Mouse (Mus musculus): Measurements from ENCODE around the gene Ttc26. TPM values are rescaled to one million over a fixed set of nuclear protein-coding genes. Genes with fewer than 3 reads are reported as not detected.
"Not testable (repeated sequence)": the region's sequence is repeated elsewhere in the genome, so short reads cannot be mapped to it uniquely, and the experiment has no call there.

The Ttc26 gene
- polyA plus RNA-seq, 1 experiment from 2014 or later: 4.6 TPM

DNA sequence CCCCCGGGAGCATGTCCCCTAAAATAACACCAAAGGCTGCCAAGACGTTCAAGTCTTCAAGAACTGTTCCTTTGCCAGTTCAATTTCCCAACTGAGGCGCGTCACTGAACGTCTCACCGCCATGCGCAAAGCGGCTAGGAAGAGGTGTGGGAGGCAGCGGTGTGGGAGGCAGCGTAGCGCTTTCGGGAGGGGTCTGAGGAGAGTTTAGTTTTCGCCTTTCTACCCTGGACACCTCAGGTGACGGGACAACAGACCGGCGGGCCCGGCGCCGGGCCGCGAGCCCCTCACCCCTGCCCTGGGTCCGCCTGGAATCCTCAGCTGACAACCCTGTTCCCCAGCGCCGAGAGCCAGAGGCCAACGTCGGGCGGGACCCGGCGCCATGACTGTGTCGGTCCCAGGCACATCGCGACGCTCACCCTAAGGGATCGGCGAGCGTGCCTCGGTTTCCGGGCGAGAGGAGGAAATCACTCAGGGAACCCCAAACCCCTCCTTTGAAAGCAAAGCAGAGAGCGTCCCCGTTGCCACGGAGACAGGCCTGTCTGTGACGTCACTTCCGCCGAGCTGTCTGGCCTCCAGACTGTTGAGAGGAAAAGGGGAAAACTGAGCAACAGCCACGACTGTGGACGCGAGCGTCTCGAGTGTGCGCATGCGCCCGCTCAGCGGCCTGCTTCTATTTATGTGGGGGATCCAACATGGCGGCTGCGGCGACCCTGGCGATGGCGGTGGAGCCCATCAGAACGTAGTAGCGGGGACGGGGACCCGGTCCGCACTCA, 52.2 kb downstream of the Ttc26 start, which contains the start of gene Ubn2:
Ubn2 (plus strand) TSS at position 690 of the 773 bp plus-strand sequence.
- no peaks in the 10 kb centered on the region for H3K36me3 ChIP-seq (ENCODE audit: control insufficient read depth, insufficient read depth, low read length)
- H3K4me2 ChIP-seq (ENCODE audit: low read length): peak within 1 kb of the TSS; percentile 64
- peak; percentile 98 for ATAC-seq
- under 1% methylated on average over 64 of the region's 64 CpGs for WGBS
- H3K4me1 ChIP-seq (ENCODE audit: control insufficient read depth, insufficient read depth, low read depth, low read length): peaks cover 16% of the 10 kb centered on the region
- no peaks in the 10 kb centered on the region for H3K27me3 ChIP-seq (replicated peaks; ENCODE audit: control insufficient read depth, insufficient read depth, low read length)
- H3K27ac ChIP-seq (ENCODE audit: low read depth, low read length): peak within 1 kb of the TSS; percentile 99
- no peaks in the 10 kb centered on the region for H3K9me3 ChIP-seq (ENCODE audit: control insufficient read depth, low read length)
- H3K9ac ChIP-seq (ENCODE audit: low read depth, low read length): peak within 1 kb of the TSS; percentile 96
- H3K4me3 ChIP-seq (ENCODE audit: low read length): peak within 1 kb of the TSS; percentile 99

DNA sequence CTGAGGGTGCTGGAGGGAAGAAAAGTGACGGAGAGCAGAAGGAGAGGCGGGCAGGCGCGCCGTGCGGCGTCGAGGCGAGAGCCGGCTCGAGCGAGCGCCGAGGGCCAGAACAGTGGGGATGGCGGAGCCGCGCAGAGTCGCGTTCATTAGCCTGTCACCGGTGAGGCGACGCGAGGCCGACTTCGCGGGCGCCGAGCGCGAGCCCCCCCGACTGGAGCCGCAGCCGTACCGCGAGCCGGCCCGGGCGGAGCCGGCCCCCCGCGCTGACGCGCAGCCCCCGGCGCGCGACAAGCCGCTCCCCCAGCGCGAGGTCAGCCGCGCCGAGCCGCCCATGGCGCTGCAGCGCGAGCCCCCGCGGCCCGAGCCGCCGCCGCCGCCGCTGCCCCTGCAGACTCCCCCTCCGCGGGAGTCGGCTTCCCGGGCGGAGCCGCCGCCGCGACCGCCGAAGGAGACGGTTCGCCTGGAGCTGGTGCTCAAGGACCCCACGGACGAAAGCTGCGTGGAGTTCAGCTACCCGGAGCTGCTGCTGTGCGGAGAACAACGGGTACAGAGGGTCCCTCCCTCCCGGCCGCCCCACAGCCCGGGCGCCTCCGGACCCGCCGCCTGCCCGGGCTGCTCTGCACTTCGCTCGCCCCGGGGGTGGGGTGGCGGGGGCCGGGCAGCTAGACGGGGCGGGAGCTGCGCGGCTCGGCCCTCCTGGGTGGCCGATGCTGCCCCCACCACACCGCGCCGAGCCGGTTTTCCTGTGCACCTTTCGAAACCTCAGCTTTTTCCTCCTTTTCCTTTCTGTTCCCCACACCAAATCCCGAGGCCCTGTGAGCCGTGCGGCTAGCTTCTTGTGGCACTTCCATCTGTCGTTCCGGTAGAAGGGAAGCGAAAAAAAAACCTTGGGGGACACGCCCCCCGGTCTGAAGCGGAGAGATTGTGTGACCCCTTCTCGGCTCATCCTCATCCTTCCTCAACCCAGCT, 53.1 kb downstream of the Ttc26 start:
- H3K36me3 ChIP-seq (ENCODE audit: control insufficient read depth, insufficient read depth, low read length): no peaks in the 10 kb centered on the region
- no peaks in the 10 kb centered on the region for H3K9me3 ChIP-seq (ENCODE audit: control insufficient read depth, low read length)
- H3K27me3 ChIP-seq (replicated peaks; ENCODE audit: control insufficient read depth, insufficient read depth, low read length): no peaks in the 10 kb centered on the region
- peak overlapping the region; percentile 99 for H3K27ac ChIP-seq (ENCODE audit: low read depth, low read length)
- peak overlapping the region; percentile 99 for H3K4me3 ChIP-seq (ENCODE audit: low read length)
- peak overlapping the region; percentile 64 for H3K4me2 ChIP-seq (ENCODE audit: low read length)
- ATAC-seq: peak; percentile 75
- under 1% methylated on average over 65 of the region's 118 CpGs for WGBS
- peaks cover 16% of the 10 kb centered on the region for H3K4me1 ChIP-seq (ENCODE audit: control insufficient read depth, insufficient read depth, low read depth, low read length)
- H3K9ac ChIP-seq (ENCODE audit: low read depth, low read length): peak overlapping the region; percentile 96

DNA sequence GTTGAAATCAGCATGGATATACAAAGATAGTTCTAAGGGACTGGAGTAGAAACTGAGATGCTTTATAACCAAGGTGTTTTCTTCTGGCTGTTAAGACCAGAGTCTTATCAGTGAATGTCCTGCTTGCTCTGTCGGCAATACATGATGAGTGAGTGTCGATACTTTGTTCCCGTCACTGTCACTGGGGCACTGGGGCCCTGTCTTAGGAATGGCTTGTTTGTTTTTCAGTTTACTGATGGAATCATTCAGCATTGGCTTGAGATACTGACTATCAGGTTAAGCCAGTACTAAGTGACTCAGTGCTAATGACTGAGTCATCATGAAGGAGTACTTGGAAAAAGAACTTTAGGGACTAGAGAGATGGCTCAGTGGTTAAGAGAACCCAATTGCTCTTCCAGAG, 62.6 kb downstream of the Ttc26 start:
- Histone ChIP-seq H3K36me3 (ENCODE audit: control insufficient read depth, insufficient read depth, low read length) (peaks cover 9% of the 10 kb centered on the region), H3K27me3 (replicated peaks; ENCODE audit: control insufficient read depth, insufficient read depth, low read length) (no peaks in the 10 kb centered on the region), H3K9ac (ENCODE audit: low read depth, low read length) (no peak overlapping the region), H3K27ac (ENCODE audit: low read depth, low read length) (no peak overlapping the region), H3K9me3 (ENCODE audit: control insufficient read depth, low read length) (no peaks in the 10 kb centered on the region), H3K4me3 (ENCODE audit: low read length) (no peak overlapping the region), H3K4me1 (ENCODE audit: control insufficient read depth, insufficient read depth, low read depth, low read length) (no peaks in the 10 kb centered on the region), H3K4me2 (ENCODE audit: low read length) (no peak overlapping the region)
- WGBS: 96% methylated on average over 3 of the region's 3 CpGs
- ATAC-seq: no peak

DNA sequence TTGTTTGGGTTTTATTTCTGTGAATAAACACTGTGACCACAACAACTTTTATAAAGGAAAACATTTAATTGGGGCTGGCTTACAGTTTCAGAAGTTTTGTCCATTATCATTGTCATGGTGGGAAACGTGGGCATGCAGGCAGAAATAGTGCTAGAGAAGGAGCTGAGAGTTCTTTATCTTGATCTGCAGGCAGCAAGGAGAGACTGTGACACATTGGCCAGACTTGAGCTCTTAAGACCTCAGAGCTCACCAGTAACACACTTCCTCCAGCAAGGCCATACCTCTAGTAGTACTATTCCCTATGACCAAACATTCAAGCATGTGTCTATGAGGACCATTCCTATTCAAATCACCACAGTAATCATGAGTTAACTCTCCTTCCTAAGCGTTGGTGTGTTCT, 67.0 kb downstream of the Ttc26 start:
- no peak for ATAC-seq

DNA sequence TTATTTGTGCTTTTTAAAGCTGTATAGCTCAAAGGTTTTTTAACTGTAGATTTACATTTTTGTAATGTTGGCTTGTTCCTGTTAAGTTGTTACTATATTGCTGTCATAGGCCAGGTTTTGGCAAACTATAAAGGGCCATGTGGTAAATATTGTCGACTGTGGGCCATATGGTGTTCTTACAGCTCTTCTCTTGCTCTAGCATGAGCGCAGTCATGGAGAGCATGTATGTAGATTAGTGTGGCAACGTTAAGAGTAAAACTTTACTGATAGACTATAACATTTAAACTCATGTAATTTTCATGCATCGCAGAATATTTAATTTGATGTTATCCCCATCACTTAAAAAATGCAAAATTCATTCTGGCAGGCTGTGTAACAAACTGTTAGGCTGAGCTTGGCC, 71.8 kb downstream of the Ttc26 start:
- ATAC-seq: no peak
- H3K27ac ChIP-seq (ENCODE audit: low read depth, low read length): no peak overlapping the region
- H3K4me1 ChIP-seq (ENCODE audit: control insufficient read depth, insufficient read depth, low read depth, low read length): no peaks in the 10 kb centered on the region
- no peaks in the 10 kb centered on the region for H3K9me3 ChIP-seq (ENCODE audit: control insufficient read depth, low read length)
- 96% methylated on average over 4 of the region's 4 CpGs for WGBS
- H3K4me3 ChIP-seq (ENCODE audit: low read length): no peak overlapping the region
- no peak overlapping the region for H3K4me2 ChIP-seq (ENCODE audit: low read length)
- peaks cover 11% of the 10 kb centered on the region; the same call in 1 of the 2 replicates for H3K36me3 ChIP-seq (ENCODE audit: control insufficient read depth, insufficient read depth, low read length)
- H3K27me3 ChIP-seq (replicated peaks; ENCODE audit: control insufficient read depth, insufficient read depth, low read length): no peaks in the 10 kb centered on the region
- H3K9ac ChIP-seq (ENCODE audit: low read depth, low read length): no peak overlapping the region

More for the DNA sequence above, 67.0 kb downstream of the Ttc26 start:
- Histone ChIP-seq H3K9me3 (ENCODE audit: control insufficient read depth, low read length) (no peaks in the 10 kb centered on the region), H3K4me3 (ENCODE audit: low read length) (no peak overlapping the region), H3K4me1 (ENCODE audit: control insufficient read depth, insufficient read depth, low read depth, low read length) (no peaks in the 10 kb centered on the region), H3K36me3 (ENCODE audit: control insufficient read depth, insufficient read depth, low read length) (peaks cover 10% of the 10 kb centered on the region), H3K27ac (ENCODE audit: low read depth, low read length) (no peak overlapping the region), H3K4me2 (ENCODE audit: low read length) (no peak overlapping the region), H3K9ac (ENCODE audit: low read depth, low read length) (no peak overlapping the region), H3K27me3 (replicated peaks; ENCODE audit: control insufficient read depth, insufficient read depth, low read length) (no peaks in the 10 kb centered on the region)
- WGBS: 86% methylated on average over 2 of the region's 2 CpGs

DNA sequence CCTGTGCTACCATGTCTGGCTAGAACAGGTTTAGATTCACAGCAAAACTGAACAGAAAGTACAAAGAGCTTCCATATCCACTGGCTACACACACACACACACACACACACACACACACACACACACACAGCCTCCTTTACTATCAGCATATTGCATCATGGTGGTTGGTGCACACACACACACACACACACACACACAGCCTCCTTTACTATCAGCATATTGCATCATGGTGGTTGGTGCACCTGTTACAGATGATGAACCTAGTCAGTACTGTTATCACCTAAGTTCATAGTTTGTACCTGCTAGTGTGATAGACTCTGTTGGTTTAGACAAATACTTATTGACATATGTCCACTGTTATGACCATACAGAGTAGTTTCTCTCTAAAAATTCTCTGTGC, 75.2 kb downstream of the Ttc26 start:
- H3K4me3 ChIP-seq (ENCODE audit: low read length); H3K27ac ChIP-seq (ENCODE audit: low read depth, low read length); H3K9me3 ChIP-seq (ENCODE audit: control insufficient read depth, low read length); H3K4me1 ChIP-seq (ENCODE audit: control insufficient read depth, insufficient read depth, low read depth, low read length); H3K27me3 ChIP-seq (replicated peaks; ENCODE audit: control insufficient read depth, insufficient read depth, low read length); ATAC-seq; H3K9ac ChIP-seq (ENCODE audit: low read depth, low read length); H3K4me2 ChIP-seq (ENCODE audit: low read length): not testable (repeated sequence)
- peaks cover 13% of the 10 kb centered on the region; the same call in 1 of the 2 replicates for H3K36me3 ChIP-seq (ENCODE audit: control insufficient read depth, insufficient read depth, low read length)

DNA sequence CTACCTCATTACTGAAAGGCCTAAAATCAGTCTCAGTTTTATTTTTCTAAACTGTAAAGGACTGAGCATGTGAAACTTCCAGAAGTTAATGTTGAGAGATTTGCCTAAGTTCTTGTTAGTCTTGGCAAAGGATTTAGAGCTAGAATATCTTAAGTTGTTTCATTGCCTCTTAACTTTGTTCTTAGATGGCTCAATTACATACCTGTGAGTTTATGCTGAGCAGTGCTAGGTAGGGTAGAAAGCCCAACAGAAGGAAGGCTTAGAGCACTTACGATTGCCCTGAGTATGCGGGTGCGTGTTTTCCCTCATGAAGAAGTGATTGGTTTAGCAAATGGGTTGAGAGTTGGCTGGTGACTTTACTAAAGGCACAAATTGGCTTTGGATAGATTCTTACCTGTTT, 76.8 kb downstream of the Ttc26 start:
- H3K4me3 ChIP-seq (ENCODE audit: low read length): no peak overlapping the region
- H3K9me3 ChIP-seq (ENCODE audit: control insufficient read depth, low read length): no peaks in the 10 kb centered on the region
- peaks cover 18% of the 10 kb centered on the region; the same call in 1 of the 2 replicates for H3K36me3 ChIP-seq (ENCODE audit: control insufficient read depth, insufficient read depth, low read length)
- 97% methylated on average over 3 of the region's 3 CpGs for WGBS
- H3K4me1 ChIP-seq (ENCODE audit: control insufficient read depth, insufficient read depth, low read depth, low read length): no peaks in the 10 kb centered on the region
- ATAC-seq: no peak
- no peak overlapping the region for H3K4me2 ChIP-seq (ENCODE audit: low read length)
- no peak overlapping the region for H3K27ac ChIP-seq (ENCODE audit: low read depth, low read length)
- H3K9ac ChIP-seq (ENCODE audit: low read depth, low read length): no peak overlapping the region
- no peaks in the 10 kb centered on the region for H3K27me3 ChIP-seq (replicated peaks; ENCODE audit: control insufficient read depth, insufficient read depth, low read length)

DNA sequence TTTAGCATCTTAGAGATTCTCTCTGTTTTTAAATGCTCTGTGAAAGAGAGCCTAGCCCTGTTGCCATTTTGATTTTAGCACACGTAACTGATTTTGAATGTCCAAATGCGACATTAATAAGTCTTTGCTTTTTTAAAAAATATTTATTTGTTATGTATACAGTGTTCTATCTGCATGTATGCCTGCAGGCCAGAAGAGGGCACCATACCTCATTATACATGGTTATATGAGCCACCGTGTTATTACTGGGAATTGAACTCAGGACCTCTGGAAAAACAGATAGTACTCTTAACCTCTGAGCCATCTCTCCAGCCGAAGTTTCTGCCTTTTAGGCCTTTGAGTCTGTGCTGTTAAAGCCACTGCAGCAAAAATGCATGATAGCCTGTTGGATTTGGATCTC, 88.3 kb downstream of the Ttc26 start:
- H3K4me3 ChIP-seq (ENCODE audit: low read length): no peak overlapping the region
- no peaks in the 10 kb centered on the region for H3K9me3 ChIP-seq (ENCODE audit: control insufficient read depth, low read length)
- H3K4me1 ChIP-seq (ENCODE audit: control insufficient read depth, insufficient read depth, low read depth, low read length): no peaks in the 10 kb centered on the region
- H3K27me3 ChIP-seq (replicated peaks; ENCODE audit: control insufficient read depth, insufficient read depth, low read length): no peaks in the 10 kb centered on the region
- H3K9ac ChIP-seq (ENCODE audit: low read depth, low read length): no peak overlapping the region
- peaks cover 12% of the 10 kb centered on the region for H3K36me3 ChIP-seq (ENCODE audit: control insufficient read depth, insufficient read depth, low read length)
- H3K27ac ChIP-seq (ENCODE audit: low read depth, low read length): no peak overlapping the region
- ATAC-seq: no peak
- H3K4me2 ChIP-seq (ENCODE audit: low read length): no peak overlapping the region
- 90% methylated on average over 4 of the region's 4 CpGs for WGBS
